Mouse (Mus musculus) embryonic facial prominence, embryonic 13.5 days (tissue): Measurements from ENCODE around the gene Hook1. TPM values are rescaled to one million over a fixed set of nuclear protein-coding genes. Genes with fewer than 3 reads are reported as not detected.
"Not testable (repeated sequence)": the region's sequence is repeated elsewhere in the genome, so short reads cannot be mapped to it uniquely, and the experiment has no call there.

ENCODE experiments used
- ATAC-seq: fragments of 200-750 bp; cut with Nextera tagmentation; 2 replicates; pipeline ENCODE4 v1.8.0; 2017; ENCODE audit warnings: low read depth; ENCODE audit not compliant: insufficient number of reproducible peaks, insufficient read depth, low FRiP score, low TSS enrichment
- H3K27ac ChIP-seq: fragments of 300-500 bp; sonication (generic); 2 replicates; pipeline ENCODE4 v1.5.1; 2015; ENCODE audit warnings: moderate library complexity, mild to moderate bottlenecking, inconsistent platforms
- H3K27me3 ChIP-seq: fragments of 300-500 bp; sonication (generic); 2 replicates; pipeline ENCODE4 v1.6.1; 2015; ENCODE audit warnings: mild to moderate bottlenecking, inconsistent platforms
- H3K36me3 ChIP-seq: fragments of 300-500 bp; sonication (generic); 2 replicates; pipeline ENCODE4 v1.6.1; 2015; ENCODE audit warnings: mild to moderate bottlenecking, inconsistent platforms
- H3K4me1 ChIP-seq: fragments of 300-500 bp; sonication (generic); 2 replicates; pipeline ENCODE4 v1.6.1; 2015; ENCODE audit warnings: inconsistent platforms
- H3K4me2 ChIP-seq: fragments of 300-500 bp; sonication (generic); 2 replicates; pipeline ENCODE4 v1.6.1; 2015; ENCODE audit warnings: moderate library complexity, mild to moderate bottlenecking, inconsistent platforms
- H3K4me3 ChIP-seq: fragments of 300-500 bp; sonication (generic); 2 replicates; pipeline ENCODE4 v1.5.1; 2015; ENCODE audit warnings: mild to moderate bottlenecking, inconsistent platforms
- H3K9ac ChIP-seq: fragments of 300-500 bp; sonication (generic); 2 replicates; pipeline ENCODE4 v1.6.1; 2015; ENCODE audit warnings: mild to moderate bottlenecking, inconsistent platforms
- H3K9me3 ChIP-seq: fragments of 300-500 bp; sonication (generic); 2 replicates; pipeline ENCODE4 v1.6.1; 2016; ENCODE audit warnings: inconsistent platforms
- WGBS: fragments of 180-500 bp; shearing (Covaris S2); methylation state at CpG from one replicate; pipeline ENCODE4 v1.1.7; 2015; ENCODE audit warnings: mixed read lengths; 5-methylcytosine and 5-hydroxymethylcytosine counted together
- polyA plus RNA-seq: library from polyadenylated mRNA; unstranded; fragments of >200 nt; fragmentation: Nextera tagmentation; extraction: Ambion mirVana; gene quantifications from 2 replicates; pipeline ENCODE4 v1.2.1, GENCODE M21; 2015

Gene Hook1
- polyA plus RNA-seq, 1 experiment from 2014 or later = 8.6 TPM

DNA sequence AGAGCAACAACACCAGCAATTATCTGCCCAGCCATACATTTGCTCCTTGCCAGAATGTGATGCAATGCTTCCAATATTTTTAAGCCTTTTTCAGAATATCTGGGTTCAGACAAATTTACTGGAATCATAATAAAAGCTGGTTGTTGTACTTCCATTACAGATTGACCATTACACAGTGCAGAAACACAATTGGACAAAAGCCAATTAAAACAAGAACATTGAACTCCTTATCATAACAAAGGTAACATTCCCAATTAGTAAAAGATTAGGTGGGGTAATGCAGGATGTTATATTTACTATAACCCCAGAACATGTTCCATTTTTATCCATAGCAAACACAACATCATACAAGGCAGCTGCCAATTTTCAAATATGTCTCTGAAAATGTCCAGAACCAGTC is 13.7 kb upstream of the Hook1 start:
- H3K27me3 ChIP-seq = no peaks in the 10 kb centered on the region
- no peak overlapping the region for H3K4me3 ChIP-seq
- H3K9ac ChIP-seq = no peak overlapping the region
- H3K27ac ChIP-seq = no peak overlapping the region
- no peak for ATAC-seq
- H3K9me3 ChIP-seq = no peaks in the 10 kb centered on the region
- no peaks in the 10 kb centered on the region for H3K4me1 ChIP-seq
- H3K4me2 ChIP-seq = no peak overlapping the region
- no peaks in the 10 kb centered on the region for H3K36me3 ChIP-seq

DNA sequence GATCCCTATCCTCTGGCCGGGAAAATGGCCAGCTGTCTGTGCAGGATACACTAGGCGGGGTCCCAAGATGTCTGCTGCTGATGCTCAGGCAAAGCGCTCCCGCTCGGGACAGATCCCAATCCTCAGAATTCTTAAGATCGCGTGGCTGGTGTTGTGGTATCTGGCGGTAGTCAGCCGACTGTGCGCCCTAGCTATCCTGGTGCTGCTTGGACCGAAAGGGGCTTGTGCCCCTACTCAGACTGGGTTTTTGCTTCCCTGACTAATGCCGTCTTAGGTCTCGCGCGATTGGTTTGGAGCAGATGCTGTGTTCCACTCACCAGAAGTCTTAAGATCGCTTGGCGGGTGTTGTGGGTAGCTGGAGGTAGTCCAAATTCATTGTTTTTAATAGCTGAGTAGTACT is 15.2 kb downstream of the Hook1 start:
- H3K9ac ChIP-seq, H3K9me3 ChIP-seq, H3K4me1 ChIP-seq, ATAC-seq, H3K27me3 ChIP-seq, H3K36me3 ChIP-seq, H3K4me2 ChIP-seq, H3K4me3 ChIP-seq, H3K27ac ChIP-seq: not testable (repeated sequence)
- WGBS = 93% methylated on average over 17 of the region's 17 CpGs

DNA sequence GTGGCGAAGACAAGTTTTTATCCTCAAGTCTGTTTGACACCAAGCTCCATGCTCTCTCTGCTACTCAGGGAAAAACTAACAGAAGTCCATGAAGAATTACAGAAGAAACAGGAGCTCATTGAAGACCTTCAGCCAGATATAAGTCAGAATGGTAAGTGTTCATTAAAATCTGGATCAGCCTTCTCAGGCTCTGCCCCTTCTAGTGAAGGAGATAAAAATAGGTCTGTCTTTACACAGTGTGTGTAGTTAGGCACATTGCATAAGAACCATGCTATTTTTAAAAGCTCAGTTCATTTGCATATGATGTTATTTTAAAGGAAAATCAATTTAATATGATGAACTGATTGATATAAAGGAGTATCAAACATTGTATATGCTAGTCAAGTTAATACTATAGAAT is 49.8 kb downstream of the Hook1 start:
- Histone ChIP-seq H3K9me3 (no peaks in the 10 kb centered on the region), H3K4me2 (no peak overlapping the region), H3K27me3 (no peaks in the 10 kb centered on the region), H3K9ac (no peak overlapping the region), H3K27ac (no peak overlapping the region), H3K4me3 (no peak overlapping the region), H3K4me1 (no peaks in the 10 kb centered on the region), H3K36me3 (no peaks in the 10 kb centered on the region)
- 84% methylated on average over 1 of the region's 1 CpGs for WGBS
- ATAC-seq = no peak

DNA sequence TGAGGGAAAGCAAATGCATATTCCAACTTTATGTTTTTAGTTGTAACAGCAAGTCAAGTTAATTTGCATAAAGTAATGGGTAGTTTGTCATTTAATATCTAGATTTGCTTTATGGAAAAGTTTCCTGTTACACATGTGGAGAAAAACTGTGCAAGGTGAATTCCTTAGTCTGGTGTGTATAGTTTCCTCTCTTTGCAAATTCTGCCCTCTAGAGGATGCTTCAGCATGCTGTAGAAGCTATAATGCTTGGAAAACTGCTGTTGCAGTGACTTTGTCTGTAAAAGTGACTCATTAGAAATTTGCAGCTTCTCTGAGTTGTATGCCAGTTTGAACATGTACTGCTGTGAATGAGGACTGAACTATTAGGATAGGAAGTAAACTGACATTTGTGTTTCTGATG is 55.8 kb downstream of the Hook1 start:
- H3K9ac ChIP-seq = no peak overlapping the region
- no peaks in the 10 kb centered on the region for H3K9me3 ChIP-seq
- H3K4me2 ChIP-seq = no peak overlapping the region
- no peaks in the 10 kb centered on the region for H3K4me1 ChIP-seq
- no peaks in the 10 kb centered on the region for H3K27me3 ChIP-seq
- H3K4me3 ChIP-seq = no peak overlapping the region
- no peak for ATAC-seq
- H3K27ac ChIP-seq = no peak overlapping the region
- no peaks in the 10 kb centered on the region for H3K36me3 ChIP-seq

DNA sequence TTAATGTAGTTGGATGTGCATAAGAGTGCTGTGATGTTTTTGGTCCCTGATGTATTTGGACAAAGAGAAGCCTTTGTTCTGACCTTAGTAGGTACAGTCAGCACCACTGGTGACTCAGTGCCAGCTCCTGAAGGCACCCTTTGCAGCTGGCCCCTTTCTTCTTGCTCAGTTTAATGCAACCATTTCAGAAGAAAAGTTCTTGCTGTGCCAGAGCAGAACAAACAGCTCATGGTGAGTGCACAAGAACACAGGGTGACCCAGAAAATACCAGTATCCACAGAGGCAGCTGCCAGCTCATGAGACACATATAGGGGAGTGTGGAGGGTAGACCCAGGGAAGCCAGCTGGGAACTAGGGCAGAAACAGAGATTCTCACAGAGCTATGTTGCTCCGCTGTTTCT is 61.4 kb downstream of the Hook1 start:
- Histone ChIP-seq H3K27ac (no peak overlapping the region), H3K4me3 (no peak overlapping the region), H3K27me3 (no peaks in the 10 kb centered on the region), H3K4me2 (no peak overlapping the region), H3K9ac (no peak overlapping the region), H3K4me1 (peaks cover 5% of the 10 kb centered on the region; the same call in 1 of the 2 replicates), H3K9me3 (no peaks in the 10 kb centered on the region), H3K36me3 (no peaks in the 10 kb centered on the region)
- 47% methylated on average over 1 of the region's 1 CpGs for WGBS
- no peak for ATAC-seq

DNA sequence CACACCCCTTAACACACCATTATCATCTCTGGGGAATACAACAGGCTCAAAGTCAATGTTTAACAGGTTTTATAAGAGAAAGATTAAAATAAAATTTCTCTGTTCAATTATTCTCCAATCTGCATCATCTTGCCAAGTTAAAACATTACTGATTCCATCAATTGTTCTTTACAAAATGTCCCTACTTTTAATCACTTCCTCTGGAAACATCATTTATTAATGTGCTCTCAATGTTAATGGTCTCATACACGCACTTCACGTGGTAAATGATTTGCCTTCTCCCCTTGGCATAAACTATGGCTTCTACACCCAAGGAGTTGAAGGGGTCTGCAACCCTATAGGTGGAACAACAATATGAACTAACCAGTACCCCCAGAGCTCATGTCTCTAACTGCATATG is 93.1 kb downstream of the Hook1 start:
- Histone ChIP-seq H3K27me3 (no peaks in the 10 kb centered on the region), H3K4me1 (no peaks in the 10 kb centered on the region), H3K27ac (no peak overlapping the region), H3K36me3 (no peaks in the 10 kb centered on the region), H3K4me3 (no peak overlapping the region), H3K9ac (no peak overlapping the region), H3K4me2 (no peak overlapping the region), H3K9me3 (no peaks in the 10 kb centered on the region)
- ATAC-seq = no peak
- WGBS = 85% methylated on average over 2 of the region's 2 CpGs

DNA sequence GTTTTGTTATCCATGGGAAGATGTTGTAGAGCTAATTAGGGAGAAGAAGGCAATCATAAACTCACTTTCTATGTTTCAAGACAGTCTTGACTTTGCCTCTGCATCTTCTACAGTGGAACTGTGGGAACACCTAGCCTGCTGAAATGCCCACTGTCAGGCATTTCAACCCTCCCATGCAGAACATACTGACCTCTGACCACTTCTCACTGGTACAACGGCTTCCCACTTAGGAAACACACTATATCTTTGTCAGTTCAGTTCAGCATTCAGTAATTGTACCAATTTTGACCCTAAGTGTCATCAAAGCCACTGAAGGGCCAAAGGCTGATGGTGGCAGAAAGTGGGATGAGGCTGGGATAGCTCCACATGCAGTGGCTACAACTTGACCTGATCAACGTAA is 95.0 kb downstream of the Hook1 start:
- Histone ChIP-seq H3K4me2 (no peak overlapping the region), H3K4me3 (no peak overlapping the region), H3K27ac (no peak overlapping the region), H3K27me3 (no peaks in the 10 kb centered on the region), H3K36me3 (no peaks in the 10 kb centered on the region), H3K9me3 (no peaks in the 10 kb centered on the region), H3K4me1 (no peaks in the 10 kb centered on the region), H3K9ac (no peak overlapping the region)
- 79% methylated on average over 2 of the region's 2 CpGs for WGBS
- no peak for ATAC-seq

Other genes with a start within 250 kb of the Hook1 start
- not detected in 2 replicates for gene Cyp2j13, start 110.3 kb downstream of the Hook1 start, polyA plus RNA-seq
- gene Cyp2j12, start 173.9 kb downstream of the Hook1 start, polyA plus RNA-seq = not detected in 2 replicates